Mouse (Mus musculus) lung, adult 2 months (tissue): ENCODE measurements around the gene Git2. TPM values are rescaled to one million over a fixed set of nuclear protein-coding genes. Genes with fewer than 3 reads are reported as not detected.

Experiments
- DNase-seq: peaks from one replicate; pipeline ENCODE4 v3.0.0; 2022
- H3K4me1 ChIP-seq: fragments of 200-500 bp; 2 replicates; pipeline ENCODE4 v1.6.1; 2011; ENCODE audit warnings: low read length; ENCODE audit not compliant: control insufficient read depth, insufficient read depth
- H3K4me3 ChIP-seq: fragments of 200-500 bp; replicated peaks from 2 replicates; pipeline ENCODE3; 2011; ENCODE audit warnings: low read depth, mild to moderate bottlenecking, control low read depth, low read length; ENCODE audit errors: extremely low read depth
- CTCF ChIP-seq: fragments of 200-500 bp; IDR thresholded peaks from 2 replicates; pipeline ENCODE4 v1.5.1; 2011; ENCODE audit warnings: mild to moderate bottlenecking, low read length, control low read depth; ENCODE audit not compliant: insufficient read depth
- POLR2A ChIP-seq: fragments of 200-500 bp; IDR thresholded peaks from 2 replicates; pipeline ENCODE4 v1.6.1; 2011; ENCODE audit warnings: low read depth, mild to moderate bottlenecking, control low read depth, low read length, borderline replicate concordance; ENCODE audit errors: extremely low read depth
- WGBS: fragments of 180-500 bp; shearing (Covaris S2); methylation state at CpG from one replicate; pipeline ENCODE4 v1.1.7; 2018; 5-methylcytosine and 5-hydroxymethylcytosine counted together
- polyA plus RNA-seq: library from polyadenylated mRNA; depleted of rRNA; stranded (reverse); fragments of >200 nt; gene quantifications from 2 replicates; pipeline ENCODE4 v1.2.3, GENCODE M21; 2012

Gene Git2
- polyA plus RNA-seq, 1 experiment: 105 TPM

DNA sequence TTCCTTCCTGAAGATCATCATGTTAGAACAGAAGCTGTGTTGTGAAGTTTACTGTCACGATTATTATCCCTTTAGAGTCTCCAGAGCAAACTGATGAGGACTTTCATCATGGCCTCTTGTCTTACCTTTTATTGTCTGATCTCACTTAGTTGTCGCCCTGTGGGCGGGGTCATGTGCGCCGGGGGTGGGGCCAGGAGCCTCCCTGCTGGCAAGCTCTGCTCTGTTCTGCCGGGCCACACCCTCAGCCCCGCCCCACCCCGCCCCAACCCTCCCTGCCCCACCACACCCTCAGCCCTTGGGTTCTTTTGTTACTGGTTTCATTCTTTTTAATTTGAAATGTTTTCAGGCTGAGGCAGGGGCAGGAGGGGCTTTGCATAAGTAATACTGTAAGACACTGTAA lies 25.7 kb upstream of the Git2 start:
- DNase-seq: no peak
- no peak for TF ChIP-seq CTCF
- no peak for TF ChIP-seq POLR2A
- WGBS: 26% methylated on average over 8 of the region's 8 CpGs
- Histone ChIP-seq H3K4me3 (no peak overlapping the region), H3K4me1 (peaks cover 11% of the 10 kb centered on the region)

- 61% methylated on average over 11 of the region's 11 CpGs for WGBS
- no peak for TF ChIP-seq CTCF
- TF ChIP-seq POLR2A: no peak
- DNase-seq: no peak
- no peak overlapping the region for H3K4me3 ChIP-seq
- peaks cover 12% of the 10 kb centered on the region for H3K4me1 ChIP-seq
Measured at GRCm38 (mm10) chr5:114799848-114800247, 24.5 kb upstream of the Git2 start.

DNA sequence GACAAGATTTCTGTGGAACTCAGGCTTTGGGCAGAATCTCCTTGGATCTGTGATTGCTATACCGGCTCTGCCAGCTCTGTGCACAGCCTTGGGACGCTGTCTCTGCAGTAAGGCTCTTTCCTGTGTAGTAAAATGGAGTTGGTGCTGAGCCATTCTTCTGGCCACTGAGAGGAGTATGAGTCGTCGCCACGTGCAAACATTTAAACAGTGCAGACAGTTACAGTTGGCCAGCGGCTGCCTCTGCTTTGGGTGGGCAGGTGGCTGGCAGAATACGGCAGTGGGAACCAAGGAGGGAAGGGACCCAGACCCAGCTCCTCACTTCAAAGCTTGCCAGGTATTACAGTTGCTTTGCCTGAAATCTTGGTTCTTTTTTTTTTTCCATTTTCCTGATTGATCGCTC lies 21.9 kb upstream of the Git2 start:
- DNase-seq: no peak
- no peak overlapping the region for H3K4me3 ChIP-seq
- peaks cover 21% of the 10 kb centered on the region for H3K4me1 ChIP-seq
- WGBS: 77% methylated on average over 8 of the region's 8 CpGs
- TF ChIP-seq POLR2A (no peak), CTCF (no peak)

DNA sequence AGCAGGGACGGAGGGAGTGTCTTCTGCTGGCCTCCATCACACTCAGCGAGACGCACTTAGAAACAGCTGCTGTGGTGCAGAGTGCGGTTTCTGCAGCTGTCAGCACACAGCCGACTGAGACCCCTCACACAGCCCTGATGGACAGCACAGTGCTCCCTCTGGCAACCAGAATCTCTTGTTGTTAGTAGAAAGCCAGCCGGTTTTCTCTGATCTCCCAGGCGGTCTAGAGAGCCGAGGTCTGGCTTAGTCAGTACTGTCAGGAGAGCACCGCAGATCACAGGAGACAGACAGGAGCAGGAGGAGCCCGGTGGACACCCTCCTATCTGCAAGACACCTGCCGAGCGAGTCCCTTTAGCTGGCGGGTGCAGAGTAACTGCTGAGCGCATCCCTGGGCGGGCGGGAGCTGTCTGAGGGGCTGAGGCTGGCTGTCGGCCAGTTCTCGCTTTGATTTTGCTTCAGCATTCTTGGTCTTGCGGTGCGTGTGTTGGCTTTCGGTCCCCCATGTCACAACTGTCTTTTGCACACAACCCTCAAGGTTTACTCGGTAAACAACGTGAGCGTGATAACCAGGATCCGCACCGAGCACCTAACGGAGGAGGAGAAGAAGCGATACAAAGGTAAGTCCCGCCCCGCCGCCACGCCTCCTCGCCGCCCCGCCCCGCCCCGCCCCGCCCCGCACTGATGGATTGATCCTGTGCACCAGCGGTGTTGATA lies 21.1 kb upstream of the Git2 start:
- WGBS: 64% methylated on average over 40 of the region's 40 CpGs
- TF ChIP-seq POLR2A (no peak), CTCF (no peak)
- Histone ChIP-seq H3K4me3 (peak overlapping the region; percentile 47), H3K4me1 (peaks cover 21% of the 10 kb centered on the region)
- DNase-seq: no peak

DNA sequence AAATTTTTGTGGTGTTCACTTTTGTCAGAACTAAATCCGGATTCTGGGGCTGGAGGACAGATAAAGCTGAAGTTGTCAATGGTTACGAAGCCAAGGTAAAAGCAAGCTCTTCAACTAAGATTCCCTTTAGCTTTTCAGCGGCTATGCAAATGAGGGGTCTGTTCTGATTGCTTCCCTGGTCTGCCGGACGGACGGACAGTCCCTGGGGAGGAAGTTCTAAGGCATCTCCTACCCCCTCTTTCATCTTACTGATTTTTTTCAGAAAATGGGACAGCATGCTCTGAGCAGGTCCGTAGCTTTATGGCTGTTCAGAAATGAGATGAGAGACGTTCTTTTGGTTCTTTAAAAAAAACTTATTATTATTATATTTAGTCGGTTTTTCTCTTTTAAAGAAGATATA lies 20.3 kb upstream of the Git2 start:
- TF ChIP-seq CTCF (no peak), POLR2A (no peak)
- DNase-seq: no peak
- 76% methylated on average over 9 of the region's 9 CpGs for WGBS
- Histone ChIP-seq H3K4me3 (no peak overlapping the region), H3K4me1 (peaks cover 21% of the 10 kb centered on the region)

GRCm38 (mm10) chr5:114795231-114795630 lies 19.9 kb upstream of the Git2 start:
- 40% methylated on average over 9 of the region's 9 CpGs for WGBS
- Histone ChIP-seq H3K4me3 (no peak overlapping the region), H3K4me1 (peaks cover 21% of the 10 kb centered on the region)
- TF ChIP-seq CTCF (no peak), POLR2A (no peak)
- no peak for DNase-seq

DNA sequence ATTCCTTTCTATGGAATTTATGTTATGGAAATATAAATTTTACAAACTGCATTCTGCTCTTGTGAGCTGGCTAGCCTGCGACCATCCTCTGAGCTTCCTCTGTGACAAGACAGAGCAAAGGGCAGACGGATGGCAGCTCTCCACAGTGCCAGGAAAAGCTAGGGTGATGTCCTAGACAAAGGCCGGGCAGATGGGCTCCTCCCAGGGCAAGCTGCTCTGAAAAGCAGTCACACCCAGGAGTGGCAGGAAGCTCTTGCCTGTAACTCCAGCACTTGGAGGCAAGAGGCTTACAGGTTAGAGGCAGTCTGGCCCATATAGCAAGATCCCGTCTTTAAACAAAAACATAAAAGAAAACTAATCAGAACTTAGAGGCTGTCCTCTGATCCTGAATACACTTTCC lies 19.3 kb upstream of the Git2 start:
- Histone ChIP-seq H3K4me3 (no peak overlapping the region), H3K4me1 (peaks cover 21% of the 10 kb centered on the region)
- DNase-seq: no peak
- TF ChIP-seq POLR2A: no peak
- no peak for TF ChIP-seq CTCF
- WGBS: 44% methylated on average over 4 of the region's 4 CpGs

DNA sequence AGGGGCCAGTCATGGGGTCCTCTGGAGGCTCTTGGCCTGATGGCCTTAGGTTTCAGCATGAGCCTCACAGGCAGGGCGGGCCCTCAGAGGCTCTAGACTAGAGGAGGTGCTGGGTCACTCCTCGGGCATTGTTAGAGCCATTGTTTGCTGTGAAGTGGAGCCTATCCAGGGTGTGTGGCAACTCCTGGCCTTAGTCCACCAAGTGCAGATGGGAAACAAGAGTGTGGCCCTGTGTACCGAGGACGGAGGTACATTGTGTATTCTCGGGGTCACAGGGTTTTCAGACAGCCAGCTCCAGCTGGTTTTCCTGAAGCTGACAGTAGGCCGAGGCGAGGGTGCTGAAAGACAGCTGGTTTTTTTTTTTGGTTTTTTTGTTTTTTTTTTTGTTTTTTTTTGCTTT lies 18.0 kb upstream of the Git2 start:
- peak; percentile 79 for DNase-seq
- TF ChIP-seq POLR2A (no peak), CTCF (no peak)
- H3K4me3 ChIP-seq: no peak overlapping the region
- WGBS: 30% methylated on average over 7 of the region's 7 CpGs
- peaks cover 21% of the 10 kb centered on the region for H3K4me1 ChIP-seq

DNA sequence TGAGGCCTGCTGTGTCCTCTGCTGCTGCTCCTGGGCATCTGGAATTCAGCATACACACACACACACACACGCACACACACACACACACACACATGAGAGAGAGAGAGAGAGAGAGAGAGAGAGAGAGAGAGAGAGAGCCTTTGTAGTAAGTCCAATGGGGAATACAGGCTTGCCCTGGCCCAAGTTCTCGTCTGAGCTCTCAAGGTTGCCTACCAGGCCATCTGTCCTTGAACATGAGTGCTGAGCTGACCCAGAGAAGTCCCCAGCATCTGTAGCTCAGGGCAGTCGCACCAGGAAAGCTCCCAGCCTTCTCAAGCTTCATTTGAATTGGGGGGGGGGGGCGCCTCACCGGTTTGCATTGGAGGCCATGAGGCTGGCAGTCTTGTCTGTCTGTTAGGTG lies 9.9 kb upstream of the Git2 start:
- no peak for TF ChIP-seq POLR2A
- TF ChIP-seq CTCF: no peak
- WGBS: 60% methylated on average over 5 of the region's 5 CpGs
- peak overlapping the region; percentile 8 for H3K4me3 ChIP-seq
- DNase-seq: no peak
- peaks cover 33% of the 10 kb centered on the region for H3K4me1 ChIP-seq

DNA sequence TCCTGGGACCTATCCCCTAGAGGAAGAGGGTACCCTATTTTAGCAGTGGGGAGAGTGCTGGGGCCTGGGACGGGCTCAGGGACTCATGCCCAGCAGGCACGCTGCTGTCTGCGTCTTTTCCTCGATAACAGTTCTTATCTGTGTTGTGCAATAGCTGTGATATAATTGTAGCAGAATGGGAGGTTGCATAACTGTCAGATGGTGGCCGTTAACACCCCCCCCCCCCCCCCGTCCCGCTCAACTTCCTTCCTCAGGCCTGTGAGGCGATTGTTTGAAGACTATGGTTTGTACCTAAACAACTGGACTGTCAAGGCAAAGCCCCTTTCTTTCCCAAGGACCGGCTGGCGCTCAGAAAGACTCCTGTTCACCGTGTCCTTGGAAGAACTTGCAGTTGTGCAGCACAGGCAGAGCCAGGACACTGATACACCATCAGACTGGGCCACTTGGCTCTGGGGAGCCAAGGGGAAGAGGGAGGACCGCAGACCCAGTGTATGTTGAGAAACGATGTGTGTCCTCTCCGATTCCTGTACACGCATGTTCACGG lies 9.4 kb upstream of the Git2 start:
- peak overlapping the region; percentile 8 for H3K4me3 ChIP-seq
- 8% methylated on average over 16 of the region's 16 CpGs for WGBS
- TF ChIP-seq POLR2A: peak; percentile 44; the same call in 1 of the 2 replicates
- no peak for TF ChIP-seq CTCF
- DNase-seq: peak; percentile 62
- peaks cover 33% of the 10 kb centered on the region for H3K4me1 ChIP-seq
